Mouse (Mus musculus): ENCODE measurements around the gene Hbb-bs. TPM values are rescaled to one million over a fixed set of nuclear protein-coding genes. Genes with fewer than 3 reads are reported as not detected.
"Not testable (repeated sequence)": the region's sequence is repeated elsewhere in the genome, so short reads cannot be mapped to it uniquely, and the experiment has no call there.

Gene Hbb-bs
- total RNA-seq, 2 experiments from 2014 or later, result 10,167 to 10,648 TPM

GRCm38 (mm10) chr7:103811223-103811845, 16.6 kb downstream of the Hbb-bs start:
- DNase-seq, result no peak

- no peak for DNase-seq
Observed at GRCm38 (mm10) chr7:103810746-103811145, 17.1 kb downstream of the Hbb-bs start.

GRCm38 (mm10) chr7:103810296-103810695, 17.6 kb downstream of the Hbb-bs start:
- no peak for DNase-seq

DNA sequence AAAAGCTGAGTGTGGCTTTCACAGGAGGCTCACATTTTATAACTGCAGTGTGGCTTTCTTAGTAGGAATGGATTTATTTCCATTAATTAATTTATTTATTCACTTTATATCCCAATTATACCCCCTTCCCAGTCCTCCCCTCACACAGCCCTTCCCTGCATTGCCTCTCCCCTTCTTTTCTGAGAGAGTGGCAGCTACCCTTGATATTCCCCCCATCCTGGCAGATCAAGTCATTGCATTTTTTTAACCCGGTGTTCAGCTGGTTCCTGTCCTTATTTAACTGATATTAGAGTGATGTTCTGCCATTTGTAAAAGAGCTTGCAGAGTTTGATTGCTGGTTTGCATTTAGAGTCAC, 18.1 kb downstream of the Hbb-bs start:
- DNase-seq, result no peak

DNA sequence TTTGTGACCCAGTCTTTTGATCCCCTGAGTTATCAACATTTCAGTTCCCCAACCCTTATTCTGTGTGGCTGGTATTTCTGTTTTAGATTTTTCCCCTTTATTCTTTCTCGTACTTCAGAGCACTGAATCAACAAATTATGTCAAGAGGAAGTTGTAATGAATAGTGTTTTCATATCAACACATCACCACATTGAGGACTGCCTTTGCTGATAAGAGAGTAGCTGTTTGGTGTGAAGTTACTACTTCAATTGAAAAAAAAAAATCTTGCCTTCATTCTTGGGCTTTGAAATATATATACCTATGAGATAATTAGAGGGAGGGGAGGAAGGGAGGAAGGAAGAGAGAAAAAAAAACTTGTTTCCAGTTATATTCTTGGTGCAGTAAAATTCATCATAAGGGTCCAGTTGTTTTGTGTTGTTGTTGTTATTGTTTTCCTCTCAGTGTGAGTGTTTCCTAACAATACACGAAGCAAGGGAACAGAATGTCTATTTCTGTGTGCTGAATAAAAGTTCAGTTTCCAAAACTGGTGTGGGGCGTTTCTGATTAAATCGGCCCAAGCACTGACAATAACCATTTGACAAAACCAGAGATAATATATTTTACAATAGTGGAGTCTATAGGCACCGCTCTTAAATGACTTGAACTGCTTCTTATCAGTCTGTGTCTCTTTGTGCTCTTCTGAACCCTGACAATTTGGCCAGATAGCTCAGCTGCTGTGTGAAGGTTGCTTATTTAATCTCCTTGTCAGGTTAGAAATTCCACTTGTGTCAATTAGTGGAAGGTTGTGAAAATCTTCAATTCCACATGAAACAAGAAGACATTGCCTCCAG, 18.7 kb downstream of the Hbb-bs start:
- DNase-seq, result no peak

DNA sequence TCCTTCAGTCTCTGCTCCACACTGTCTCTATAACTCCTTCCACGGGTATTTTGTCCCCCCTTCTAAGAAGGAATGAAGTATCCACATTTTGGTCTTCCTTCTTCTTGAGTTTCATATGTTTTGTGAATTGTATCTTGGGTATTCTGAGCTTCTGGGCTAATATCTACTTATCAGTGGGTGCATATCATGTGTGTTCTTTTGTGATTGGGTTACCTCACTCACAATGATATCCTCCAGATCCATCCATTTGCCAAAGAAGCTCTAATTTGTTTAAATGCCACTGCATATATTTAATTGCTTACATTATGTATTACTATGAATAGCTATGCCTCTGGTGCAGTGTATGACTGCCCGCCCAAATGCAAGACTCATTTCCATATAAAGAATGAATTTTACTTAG, 19.8 kb downstream of the Hbb-bs start:
- not testable (repeated sequence) for DNase-seq

- DNase-seq, result peak in 1 of 2 experiments; percentile 43
Observed at GRCm38 (mm10) chr7:103806856-103807255, 21.0 kb downstream of the Hbb-bs start.

GRCm38 (mm10) chr7:103792669-103793388, 35.1 kb downstream of the Hbb-bs start:
- DNase-seq, result peak in 1 of 2 experiments; percentile 4

GRCm38 (mm10) chr7:103791721-103792120, 36.2 kb downstream of the Hbb-bs start, which contains the start of gene Olfr67:
Gene Olfr67, minus strand, starts transcription at chr7:103791821.
- DNase-seq, result no peak

- DNase-seq, result no peak
Observed at GRCm38 (mm10) chr7:103779598-103779997, 48.3 kb downstream of the Hbb-bs start, which contains the start of gene Olfr68. Gene Olfr68, minus strand, starts transcription at chr7:103779698.

- DNase-seq, result not testable (repeated sequence)
Observed at GRCm38 (mm10) chr7:103777652-103778051, 50.2 kb downstream of the Hbb-bs start.

Other genes with a start within 250 kb of the Hbb-bs start
- gene Olfr618, start 238.0 kb downstream of the Hbb-bs start, total RNA-seq (2021), result not detected
- gene Olfr619, start 227.5 kb downstream of the Hbb-bs start, total RNA-seq (2021), result not detected
- gene Olfr620, start 215.6 kb downstream of the Hbb-bs start, total RNA-seq (2021), result not detected
- gene Olfr622, start 185.4 kb downstream of the Hbb-bs start, total RNA-seq (2021), result not detected
- not detected for gene Olfr623, start 164.4 kb downstream of the Hbb-bs start, total RNA-seq (2021)
- not detected for gene Olfr624, start 156.9 kb downstream of the Hbb-bs start, total RNA-seq (2021)
- not detected for gene Olfr625-ps1, start 145.4 kb downstream of the Hbb-bs start, total RNA-seq (2021)
- gene Olfr243, start 113.4 kb downstream of the Hbb-bs start, total RNA-seq (2021), result not detected
- gene Olfr628, start 97.7 kb downstream of the Hbb-bs start, total RNA-seq (2021), result not detected
- gene Olfr629, start 83.2 kb downstream of the Hbb-bs start, total RNA-seq (2021), result not detected
- gene Olfr630, start 70.8 kb downstream of the Hbb-bs start, total RNA-seq (2021), result not detected
- not detected for gene Olfr69, start 56.5 kb downstream of the Hbb-bs start, total RNA-seq (2021)
- not detected for gene Olfr68, start 48.4 kb downstream of the Hbb-bs start, total RNA-seq (2021)
- gene Olfr67, start 36.3 kb downstream of the Hbb-bs start, total RNA-seq (2021), result not detected
- gene Hbb-bt, start 14.1 kb downstream of the Hbb-bs start, total RNA-seq (2021), result 1,000 to 10,000 TPM; 1,004 to 1,120 TPM
- not detected for gene Hbb-bh2, start 12.4 kb upstream of the Hbb-bs start, total RNA-seq (2021)
- gene Hbb-bh1, start 15.1 kb upstream of the Hbb-bs start, total RNA-seq (2021), result not detected
- not detected for gene Hbb-y, start 25.1 kb upstream of the Hbb-bs start, total RNA-seq (2021)
- not detected for gene Olfr66, start 58.2 kb upstream of the Hbb-bs start, total RNA-seq (2021)
- not detected for gene Olfr64, start 66.4 kb upstream of the Hbb-bs start, total RNA-seq (2021)
- gene Olfr65, start 75.4 kb upstream of the Hbb-bs start, total RNA-seq (2021), result not detected
- gene Olfr631, start 100.7 kb upstream of the Hbb-bs start, total RNA-seq (2021), result not detected
- gene Olfr632, start 106.3 kb upstream of the Hbb-bs start, total RNA-seq (2021), result not detected
- gene Olfr633, start 116.3 kb upstream of the Hbb-bs start, total RNA-seq (2021), result not detected
- gene Olfr635, start 143.1 kb upstream of the Hbb-bs start, total RNA-seq (2021), result not detected
- gene Olfr638, start 170.7 kb upstream of the Hbb-bs start, total RNA-seq (2021), result not detected
- under 1 TPM; 0.05 TPM for gene Olfr639, start 189.2 kb upstream of the Hbb-bs start, total RNA-seq (2021)
- gene Olfr640, start 197.5 kb upstream of the Hbb-bs start, total RNA-seq (2021), result not detected
- not detected for gene Olfr641, start 207.3 kb upstream of the Hbb-bs start, total RNA-seq (2021)
- gene Olfr642, start 224.6 kb upstream of the Hbb-bs start, total RNA-seq (2021), result not detected
- not detected for gene 4930516K23Rik, start 233.3 kb upstream of the Hbb-bs start, total RNA-seq (2021)
- gene Olfr644, start 243.8 kb upstream of the Hbb-bs start, total RNA-seq (2021), result not detected

All from heart, adult 18-20 months (tissue).